Mouse (Mus musculus): ENCODE data around the gene Fam193a.

Gene Fam193a

DNA sequence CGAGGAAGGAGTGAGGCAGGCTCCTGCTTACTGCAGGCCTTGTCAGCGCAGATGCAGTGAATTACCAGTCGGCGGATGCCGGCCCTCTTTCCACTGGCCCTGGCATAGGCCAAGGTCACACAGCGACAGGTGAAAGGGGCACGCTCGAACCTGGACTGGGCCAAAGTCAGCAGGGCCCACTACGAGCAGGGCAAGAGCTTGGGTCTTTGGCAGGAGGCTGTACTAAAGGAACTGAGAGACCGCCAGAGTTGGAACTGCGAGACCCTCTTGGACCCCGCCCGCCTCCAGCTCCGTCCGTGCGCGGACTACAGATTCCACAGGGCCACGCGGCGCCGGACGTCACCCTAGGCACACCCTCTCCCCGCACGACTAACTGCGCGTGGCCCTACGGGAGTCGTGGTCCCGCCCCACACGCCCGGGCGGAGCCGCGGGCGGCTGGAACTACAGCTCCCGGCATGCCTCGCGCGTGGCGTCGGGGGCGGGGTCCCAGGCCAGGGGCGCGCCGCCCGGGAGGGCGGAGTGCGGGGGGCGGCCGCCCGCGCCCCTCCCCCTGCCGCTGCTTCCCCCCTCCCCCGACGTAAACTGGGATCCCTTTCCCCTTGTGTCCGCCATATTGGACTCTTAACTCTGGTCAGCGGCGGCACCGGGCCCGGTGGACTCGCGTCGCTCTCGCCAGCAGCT lies at the start of gene Fam193a:
Gene Fam193a, plus strand, starts transcription at position 593 of the 681 bp plus-strand sequence.
- DNase-seq = peak; percentile 97

DNA sequence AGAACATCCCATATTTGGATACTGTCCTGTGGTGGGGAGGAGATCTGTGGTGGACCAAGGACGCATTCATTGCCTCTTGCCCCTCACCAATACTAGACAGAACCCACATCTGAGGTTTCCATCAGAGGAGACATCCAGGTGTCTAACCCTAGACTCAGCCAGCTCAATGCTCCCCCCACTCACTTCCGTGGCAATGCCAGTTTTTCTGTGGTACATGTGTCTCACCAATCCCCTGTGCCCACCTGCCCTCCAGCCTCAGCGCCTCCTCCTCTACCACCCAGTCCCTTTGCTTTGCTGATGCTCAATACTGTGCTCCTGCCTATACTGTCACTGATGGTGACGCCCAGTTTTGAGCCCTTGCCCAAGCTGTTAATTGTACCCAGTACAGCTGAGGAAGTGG lies 48.5 kb upstream of the Fam193a start:
- DNase-seq = no peak

DNA sequence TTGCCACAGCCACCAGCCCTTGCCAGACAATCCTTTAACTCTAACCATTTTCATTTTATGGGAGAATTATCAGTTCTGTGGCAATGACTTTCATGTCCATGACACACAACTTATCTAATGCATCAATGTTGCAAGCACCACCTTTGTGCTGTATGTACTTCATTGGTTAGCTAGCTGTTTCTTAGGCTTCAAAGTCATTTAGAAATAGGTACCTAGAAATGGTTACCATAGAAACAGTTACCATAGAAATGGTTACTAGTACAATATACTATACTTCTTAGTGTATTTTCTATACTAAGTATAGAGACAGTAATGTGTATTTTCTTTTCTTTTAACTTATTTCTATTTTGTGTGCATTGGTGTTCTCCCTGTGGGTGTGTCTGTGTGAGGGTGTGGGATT lies 44.4 kb upstream of the Fam193a start:
- DNase-seq = no peak

DNA sequence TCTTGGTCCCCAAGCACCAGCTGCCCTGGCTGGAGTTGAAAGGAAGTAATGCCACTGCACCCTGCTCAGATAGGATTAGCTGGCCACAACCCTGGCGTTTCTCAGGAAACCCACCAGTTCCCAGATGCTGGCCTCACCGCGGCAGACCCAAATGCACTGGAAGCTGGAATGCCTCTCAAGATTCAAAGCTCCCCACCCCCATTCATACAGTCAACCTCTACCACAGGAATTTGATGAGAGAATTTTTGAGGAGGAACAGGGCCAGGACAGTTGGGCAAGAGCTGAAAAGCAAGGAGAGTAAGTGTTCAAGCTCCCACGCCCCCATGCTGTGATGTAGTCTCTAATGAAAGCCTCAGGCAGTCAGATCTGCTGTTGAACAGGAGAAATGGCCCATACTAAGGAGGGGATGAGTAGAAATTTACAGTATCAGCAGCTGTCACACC lies 43.5 kb upstream of the Fam193a start:
- no peak for DNase-seq

DNA sequence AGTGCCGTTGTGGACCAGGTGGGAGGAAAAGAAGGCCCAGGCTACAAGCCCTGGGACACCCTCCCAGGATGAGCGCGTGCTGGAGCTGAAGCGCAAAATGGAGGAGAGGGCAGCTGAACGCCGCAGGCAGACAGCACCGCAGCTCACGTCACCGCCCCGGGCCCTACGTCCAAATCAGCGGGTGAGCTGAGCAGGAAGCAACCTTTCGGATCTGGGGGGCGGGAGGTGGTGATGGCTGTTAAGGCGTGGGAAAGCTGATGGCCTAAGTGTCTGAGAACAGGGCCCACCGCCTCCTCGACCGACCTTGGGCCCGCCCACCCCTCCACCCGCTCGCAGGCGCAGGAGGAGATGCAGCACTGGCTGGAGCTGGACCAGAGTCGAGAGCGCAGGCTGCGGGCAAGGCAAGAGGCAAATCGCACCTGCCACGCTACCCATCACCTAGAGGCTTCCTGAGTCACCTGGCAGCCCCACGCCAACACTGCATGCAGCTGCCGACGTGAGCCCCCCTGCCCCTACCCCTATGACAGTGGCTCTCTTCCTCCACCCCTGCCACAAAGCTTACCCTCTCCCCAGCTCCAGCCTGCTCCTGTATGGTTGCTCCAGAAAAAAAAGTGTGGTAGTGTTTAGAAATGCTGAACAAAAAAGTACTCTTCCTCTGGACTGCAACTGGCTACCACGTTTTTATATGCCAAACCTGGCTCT lies 42.7 kb upstream of the Fam193a start:
- no peak for DNase-seq

DNA sequence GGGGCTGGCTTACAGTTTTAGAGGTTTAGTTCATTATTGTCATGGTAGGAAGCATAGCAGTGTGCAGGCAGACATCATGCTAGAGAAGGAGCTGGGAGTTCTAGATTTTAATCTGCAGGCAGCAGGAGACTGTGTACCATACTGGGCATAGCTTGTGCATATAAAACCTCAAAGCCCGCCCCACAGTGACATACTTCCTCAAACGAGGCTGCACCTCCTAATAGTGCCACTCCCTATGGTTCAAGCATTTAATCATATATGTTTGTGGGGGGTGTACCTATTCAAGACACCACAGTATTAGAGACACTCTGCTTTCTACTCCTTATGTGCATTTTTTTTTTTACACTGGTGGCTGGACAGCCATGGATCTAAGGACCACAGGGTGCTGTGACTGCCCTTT lies 39.6 kb upstream of the Fam193a start:
- DNase-seq = no peak

DNA sequence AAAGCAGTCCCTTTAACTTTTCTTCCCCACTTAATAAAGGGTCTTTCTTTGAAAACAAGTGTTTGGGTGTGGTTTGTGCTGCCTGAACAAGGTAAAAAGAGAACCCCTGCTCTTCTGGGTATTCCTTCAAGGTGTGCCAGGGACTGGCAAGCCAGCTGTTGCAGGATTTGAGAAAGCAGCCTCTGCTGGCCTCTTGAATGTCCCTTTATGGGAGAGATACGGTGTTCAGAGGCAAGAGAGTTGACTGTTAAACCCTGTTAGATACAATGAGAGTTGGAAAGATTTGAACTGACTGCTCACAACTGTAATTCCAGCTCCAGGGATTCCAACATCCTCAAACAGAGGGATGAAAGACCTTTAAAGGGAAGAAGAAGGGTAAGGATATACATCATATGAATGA lies 35.7 kb upstream of the Fam193a start:
- DNase-seq = no peak

DNA sequence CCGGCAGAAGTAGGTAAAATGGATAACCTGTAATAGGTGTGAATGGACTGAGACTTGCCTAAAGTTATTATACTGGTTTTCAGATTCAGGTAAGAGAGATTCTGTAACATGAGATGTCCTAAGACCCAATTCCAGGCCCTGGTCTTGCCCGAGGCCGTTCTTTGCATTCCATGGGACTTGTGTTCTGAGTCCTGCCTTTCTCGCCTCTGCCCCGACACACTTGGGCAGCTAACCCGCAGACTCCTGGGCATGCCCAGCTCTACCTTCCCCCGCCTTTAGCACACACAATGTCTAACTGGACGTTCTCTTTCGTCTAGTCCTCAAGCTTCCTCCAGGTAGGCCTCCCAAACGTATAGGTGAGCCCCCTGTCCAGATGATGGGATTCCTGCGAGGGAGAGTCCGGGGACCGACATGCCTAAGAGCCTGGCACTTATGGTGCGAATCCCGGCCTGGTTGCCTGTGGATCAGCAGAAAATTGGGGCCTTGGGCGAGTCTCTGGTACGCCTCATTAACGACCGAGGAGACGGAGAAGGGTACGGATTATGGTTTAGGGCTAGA lies 34.1 kb upstream of the Fam193a start:
- DNase-seq = no peak

DNA sequence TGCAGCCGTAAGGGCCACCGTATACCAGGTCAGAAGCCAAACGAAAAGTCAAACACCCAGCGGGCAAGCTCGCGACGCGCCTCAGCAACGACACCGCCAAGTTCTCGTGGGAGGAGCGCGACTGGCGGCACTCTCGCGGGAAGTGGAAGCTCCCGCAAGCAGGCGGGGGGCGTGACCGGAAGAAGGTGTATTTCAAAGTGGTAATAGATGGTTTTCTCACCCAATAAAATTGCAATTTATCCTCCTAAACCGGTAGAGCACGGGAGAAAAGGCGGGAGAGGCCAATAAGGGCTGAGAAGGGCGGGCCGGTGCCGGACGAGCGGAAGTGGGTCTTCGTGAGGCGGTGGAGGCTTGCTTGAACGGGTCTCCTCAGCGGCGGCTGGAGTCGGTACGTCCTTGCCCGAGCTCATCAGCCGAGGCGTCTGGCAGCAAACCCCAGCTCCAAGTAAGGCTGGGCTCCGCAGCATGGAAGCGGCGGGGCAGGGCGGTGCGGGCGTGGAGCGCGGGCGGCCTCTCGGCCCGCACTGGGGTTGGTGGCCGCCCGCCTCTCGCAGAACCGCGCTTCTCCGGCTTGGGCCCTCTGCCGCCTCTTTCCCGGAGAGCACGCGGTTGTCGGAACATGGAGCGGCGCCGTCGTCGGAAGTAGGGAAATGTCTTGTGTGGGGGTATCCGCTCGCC lies 33.5 kb upstream of the Fam193a start, which contains the start of gene Rnf4:
Gene Rnf4, plus strand, starts transcription at position 193 of the 678 bp plus-strand sequence.
- peak; percentile 98 for DNase-seq

DNA sequence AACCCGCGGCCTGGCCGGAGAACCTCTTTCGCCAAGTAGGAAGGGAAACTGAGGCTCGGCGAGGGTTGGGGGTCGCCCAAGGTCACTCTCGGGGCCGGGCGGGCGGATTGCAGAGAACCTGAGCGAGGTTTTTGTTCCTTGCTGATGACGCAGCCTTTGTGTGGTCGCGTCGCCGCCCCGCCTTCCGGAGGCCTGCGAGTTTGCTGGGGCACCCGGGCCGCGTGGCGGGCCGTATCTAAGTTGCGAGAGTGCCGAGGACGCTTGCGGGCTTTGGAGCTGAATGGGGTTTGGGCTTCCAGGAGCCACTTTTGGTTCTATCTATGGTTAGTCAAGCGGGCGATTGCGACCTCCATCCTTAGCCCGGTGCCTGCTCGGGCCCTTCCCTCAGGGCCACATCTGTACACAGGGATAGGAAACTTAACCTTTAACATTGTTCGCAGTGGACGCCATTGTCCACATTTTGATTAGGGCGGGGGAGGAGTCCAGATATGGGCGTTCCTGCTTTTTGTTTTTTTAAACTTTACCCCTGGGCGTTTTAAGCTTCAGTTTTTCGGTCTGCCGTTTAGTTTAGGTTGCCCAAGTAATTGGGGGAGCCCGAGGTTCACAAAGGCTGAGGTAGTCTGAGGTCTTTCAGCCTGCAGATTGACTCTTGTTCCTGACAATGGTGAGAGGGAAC lies 32.8 kb upstream of the Fam193a start:
- peak; percentile 28 for DNase-seq

DNA sequence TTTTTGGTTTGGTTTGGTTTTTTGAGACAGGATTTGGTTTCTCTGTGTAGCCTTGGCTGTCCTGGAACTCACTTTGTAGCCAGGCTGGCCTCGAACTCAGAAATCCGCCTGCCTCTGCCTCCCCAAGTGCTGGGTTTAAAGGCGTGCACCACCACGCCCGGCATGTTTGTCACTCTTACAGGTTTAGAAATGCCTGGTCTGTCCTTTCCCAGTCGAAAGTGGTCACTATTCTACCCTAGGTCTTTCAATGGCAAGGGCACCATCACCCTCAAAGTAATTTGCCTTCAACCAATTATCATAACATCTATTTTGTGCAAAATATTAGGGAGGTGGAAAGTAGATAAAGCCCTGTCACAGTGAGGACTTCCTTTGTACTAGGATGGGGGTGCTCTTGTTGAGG lies 29.5 kb upstream of the Fam193a start:
- no peak for DNase-seq

DNA sequence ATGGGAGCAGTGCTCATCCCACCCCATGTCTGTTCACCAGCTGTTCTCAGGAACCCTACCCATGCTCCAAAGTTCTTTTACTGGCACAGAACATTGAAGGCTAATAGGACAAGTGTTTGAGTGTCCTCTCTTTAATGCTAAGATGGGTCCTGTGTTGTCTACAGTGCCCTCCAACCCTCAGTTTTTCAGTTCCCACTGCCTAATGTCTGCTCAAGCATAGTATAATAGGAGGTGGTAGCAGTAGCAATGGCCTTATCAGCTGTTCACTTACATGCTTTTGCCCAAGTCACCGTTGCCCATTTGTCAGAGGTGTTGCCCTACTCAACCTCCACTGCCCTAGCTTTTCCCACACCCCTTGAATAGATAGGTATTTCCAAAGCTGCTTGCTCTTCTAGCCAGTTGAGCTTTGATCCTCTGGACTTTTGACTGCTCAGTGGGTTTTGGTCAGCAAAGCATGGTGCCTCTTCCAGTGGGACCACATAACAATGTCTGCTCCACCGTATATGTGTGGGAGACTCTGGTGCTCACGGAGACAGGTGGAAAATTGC lies 17.6 kb upstream of the Fam193a start:
- DNase-seq = no peak

DNA sequence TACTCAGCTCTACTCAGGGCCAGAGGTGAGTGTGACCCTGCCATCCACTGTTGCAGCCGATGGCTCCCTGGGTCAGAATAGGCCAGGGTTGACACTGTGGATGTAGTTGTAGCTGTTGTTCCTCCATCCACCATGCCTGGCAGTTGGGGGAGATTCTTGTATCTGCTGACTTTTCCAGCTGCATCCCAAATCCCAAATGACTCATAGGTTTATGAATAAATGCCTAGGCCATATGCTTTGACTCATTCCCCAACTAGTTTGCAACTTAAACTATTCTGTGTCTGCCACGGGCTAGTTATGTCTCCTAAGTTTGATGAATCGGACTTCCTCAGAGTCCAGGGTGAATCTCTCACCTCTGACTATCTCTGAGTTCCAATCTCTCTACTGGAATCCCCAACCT lies 9.5 kb upstream of the Fam193a start:
- DNase-seq = no peak

DNA sequence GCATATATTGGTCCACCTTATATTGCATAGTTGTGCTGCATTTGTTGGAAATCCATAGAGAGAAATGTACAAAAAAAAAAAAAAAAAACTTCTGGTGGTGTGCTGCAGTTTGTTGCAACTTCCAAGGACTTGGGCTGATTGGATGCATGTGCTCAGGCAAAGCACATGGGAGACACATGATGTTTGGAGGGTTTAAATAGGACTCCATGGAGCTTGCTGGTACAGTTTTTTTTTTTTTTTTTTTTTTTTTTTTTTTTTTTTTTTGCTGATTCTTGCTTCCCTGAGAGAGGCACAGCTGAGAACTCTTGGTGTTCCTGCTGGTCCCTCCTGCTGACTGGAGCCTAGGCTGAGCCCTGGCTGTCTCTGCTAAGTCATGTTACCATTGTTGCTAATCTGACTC lies 6.6 kb upstream of the Fam193a start:
- DNase-seq = no peak

DNA sequence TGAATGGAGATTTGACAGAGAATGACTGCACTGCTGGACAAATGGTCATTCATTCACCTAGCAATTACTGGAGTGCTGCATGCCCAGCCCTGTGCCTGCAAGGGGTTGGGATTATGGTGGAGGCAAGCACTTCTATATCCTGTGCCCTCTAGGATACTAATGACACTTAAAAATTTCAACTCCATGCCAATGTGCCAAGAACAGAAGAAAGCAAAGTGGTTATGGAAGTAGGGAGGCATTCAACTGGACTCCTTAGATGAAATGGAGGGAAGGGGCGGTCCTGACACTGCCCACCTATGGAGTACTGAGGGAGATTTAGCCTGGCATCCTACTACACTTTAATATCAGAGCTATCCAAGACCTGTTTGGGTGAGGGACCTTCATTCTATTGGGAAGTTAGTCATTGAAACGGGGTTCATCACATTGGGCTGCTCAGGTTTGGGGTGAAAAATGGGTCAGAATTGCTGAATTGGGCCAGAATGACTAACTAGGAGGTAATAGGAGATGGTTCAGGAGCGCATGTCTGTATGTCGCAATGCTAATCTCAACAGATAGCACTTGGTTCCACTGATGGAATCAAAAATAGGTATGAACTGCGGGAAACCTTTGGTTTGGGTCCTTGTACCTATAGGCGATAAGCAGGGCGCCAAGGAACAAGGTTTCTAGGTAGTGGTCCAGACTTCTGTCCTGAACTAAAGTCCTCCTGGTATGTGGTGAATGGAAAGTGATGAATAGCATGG lies 1.0 kb upstream of the Fam193a start:
- DNase-seq = no peak

DNA sequence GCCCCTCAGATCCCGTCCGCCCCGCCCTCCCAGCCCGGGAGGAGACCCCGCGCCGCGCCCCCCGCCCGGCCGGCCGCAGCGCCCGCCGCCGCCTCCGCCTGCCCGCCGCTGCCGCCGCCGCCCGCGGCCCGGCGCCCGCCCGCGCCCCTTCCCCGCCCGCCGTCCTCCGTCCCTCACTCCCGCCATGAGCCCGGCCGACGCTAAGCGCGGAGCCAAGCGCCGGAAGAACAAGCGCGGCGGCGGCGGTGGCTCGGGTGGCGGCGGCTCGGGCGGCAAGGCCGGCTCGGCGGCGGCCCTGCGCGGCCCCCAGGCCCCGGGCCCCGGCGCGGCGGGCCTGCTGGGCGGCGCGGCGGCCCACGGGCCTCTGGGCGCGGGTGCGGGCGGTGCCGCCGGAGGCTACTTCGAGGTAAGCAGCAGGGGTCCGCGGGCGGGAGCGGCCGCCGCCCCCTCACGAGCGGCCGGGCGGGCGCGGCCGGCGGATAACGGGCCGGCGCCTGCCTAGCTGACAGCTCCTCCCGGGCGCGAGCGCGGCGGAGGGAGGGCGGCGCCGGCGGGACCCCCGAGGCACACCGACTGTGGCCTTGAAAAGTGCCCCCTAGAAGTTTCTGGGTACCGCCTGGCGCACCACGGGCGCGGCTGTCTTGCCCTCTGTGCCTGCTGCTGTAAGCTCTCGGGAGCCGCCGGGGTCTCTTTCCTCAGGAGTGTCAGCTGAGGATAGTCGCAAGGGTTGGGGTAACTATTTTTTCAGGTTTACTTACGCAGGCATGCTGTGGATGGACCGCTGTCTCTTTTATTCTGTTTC lies 490 bp downstream of the Fam193a start:
- peak; percentile 29 for DNase-seq

DNA sequence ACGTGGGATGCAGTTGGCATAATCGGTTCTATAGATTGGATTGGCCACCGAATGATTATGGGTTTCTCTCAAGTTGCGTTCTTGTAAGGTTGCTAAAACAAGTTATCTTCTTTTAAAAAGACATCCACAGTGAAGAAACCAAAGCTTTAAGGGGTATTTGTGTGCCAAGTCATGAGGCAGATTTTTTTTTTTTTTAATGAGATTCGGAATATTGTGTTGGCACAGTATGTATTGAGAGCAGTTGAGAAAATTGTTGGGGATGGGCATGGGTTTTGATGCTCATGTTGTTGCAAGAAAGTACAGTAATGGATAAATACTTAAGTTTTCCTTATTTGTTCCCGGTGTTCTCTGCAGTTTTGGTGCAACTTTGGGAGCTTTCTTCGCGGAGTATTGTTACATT lies 1.1 kb downstream of the Fam193a start:
- DNase-seq = no peak

DNA sequence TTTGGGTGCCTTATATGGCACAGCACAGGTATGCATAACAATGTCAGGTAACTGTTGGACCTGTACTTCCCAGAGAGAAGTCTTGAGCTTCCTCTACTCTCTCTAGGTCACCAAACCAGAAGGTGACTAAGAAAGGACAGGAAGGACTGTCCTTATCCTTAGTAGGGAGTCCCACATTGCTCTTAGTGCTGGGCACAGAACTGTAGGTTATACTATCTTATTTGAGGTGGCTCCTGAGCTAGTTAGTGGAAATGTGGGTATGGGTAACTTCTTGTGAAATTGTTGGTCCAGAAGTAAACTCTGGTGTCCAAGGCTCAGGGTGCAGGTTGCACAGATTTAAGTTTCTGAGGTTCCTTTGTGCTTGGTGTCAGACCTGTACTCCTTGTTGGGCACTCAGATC lies 2.4 kb downstream of the Fam193a start:
- no peak for DNase-seq

DNA sequence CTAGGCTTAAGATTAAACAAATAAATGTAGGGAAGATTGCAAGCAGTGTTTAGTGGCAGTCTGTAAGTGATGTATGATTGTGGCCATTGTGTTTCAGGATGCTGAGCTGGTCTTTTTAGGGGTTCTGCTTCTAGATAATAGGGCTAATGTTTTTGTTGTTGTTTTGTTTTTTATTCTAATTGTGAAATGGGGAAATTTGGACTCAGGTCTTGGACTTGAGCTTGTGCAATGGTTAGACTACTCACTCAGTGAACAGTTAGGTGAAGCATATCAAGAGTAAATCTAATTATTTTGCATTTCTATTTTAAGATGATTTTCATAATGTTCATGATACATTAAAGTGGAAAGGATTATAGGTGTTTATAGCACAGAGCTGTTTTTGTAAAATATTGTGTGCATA lies 2.8 kb downstream of the Fam193a start:
- no peak for DNase-seq

DNA sequence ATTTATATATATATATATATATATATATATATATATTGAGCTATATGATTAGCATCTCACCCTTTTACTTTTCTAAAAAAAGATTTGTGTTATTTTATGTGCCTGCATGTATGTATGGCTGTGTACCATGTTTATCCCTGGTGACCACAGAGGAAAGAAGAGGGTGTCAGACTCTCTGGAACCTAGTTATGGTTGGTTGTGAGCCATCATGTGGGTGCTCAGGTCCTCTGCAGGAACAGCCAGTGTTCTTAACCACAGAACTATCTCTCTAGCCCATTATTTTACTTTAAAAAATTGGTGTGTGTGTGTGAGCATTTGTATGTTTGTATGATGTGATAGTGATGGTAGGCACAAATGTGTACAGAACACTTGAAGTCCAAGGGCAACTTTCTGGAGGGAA lies 9.1 kb downstream of the Fam193a start:
- DNase-seq = no peak

DNA sequence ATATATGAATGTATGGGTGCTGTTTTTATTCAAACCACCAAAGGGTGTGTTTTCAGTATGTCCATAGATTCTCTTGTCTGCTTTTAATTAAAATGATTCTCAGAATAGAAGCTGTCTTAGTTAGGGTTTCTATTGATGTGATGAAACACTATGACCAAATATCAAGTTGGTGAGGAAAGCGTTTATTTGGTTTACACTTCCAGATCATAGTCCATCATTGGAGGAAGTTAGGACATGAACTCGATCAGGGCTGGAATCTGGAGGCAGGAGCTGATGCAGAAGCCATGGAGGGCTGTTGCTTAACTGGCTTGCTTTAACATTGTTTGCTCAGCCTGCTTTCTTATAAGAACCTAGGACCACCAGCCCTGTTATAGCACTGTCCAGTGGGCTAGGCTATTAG lies 12.0 kb downstream of the Fam193a start:
- DNase-seq = no peak

Data from kidney, adult 11 months (tissue).